Mouse (Mus musculus): ENCODE measurements around the gene Cep57. TPM values are rescaled to one million over a fixed set of nuclear protein-coding genes. Genes with fewer than 3 reads are reported as not detected.
A peak's percentile ranks its signal among the peaks of the same experiment; 100 is the strongest.

Gene Cep57
- total and polyA plus RNA-seq, 3 experiments = 26.5 to 50.6 (median 49.4) TPM

DNA sequence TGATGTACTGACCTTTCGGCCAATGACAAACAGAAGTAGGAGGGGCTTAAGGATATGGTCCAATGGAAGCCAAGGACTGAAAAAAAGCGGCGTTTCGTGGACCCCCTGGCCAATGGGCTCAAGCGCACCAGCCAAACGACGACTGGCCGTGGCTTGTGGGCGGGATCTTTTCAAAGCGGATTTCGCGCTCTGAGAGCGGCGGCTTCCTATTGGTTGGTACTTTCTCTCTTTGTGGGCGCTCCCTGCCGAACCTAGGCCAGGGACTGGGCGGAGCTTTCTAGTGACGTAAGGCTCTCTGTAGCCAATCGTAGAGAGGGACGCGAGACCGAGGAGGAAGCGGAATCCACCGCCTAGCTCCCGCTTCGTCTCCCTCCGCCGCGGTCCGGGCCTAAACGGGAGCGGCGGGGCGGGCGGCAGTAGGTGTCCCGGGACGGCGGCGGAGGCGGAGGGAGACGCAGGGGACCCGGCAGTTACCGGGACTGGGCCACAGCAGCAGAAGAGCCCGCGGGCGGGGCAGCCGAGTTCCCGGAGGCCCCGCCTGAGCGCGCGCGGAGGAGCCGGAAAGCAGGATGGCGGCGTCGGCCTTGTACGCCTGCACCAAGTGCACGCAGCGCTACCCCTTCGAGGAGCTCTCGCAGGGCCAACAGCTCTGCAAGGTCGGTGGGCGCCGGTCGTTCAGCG, 639 bp upstream of the Cep57 start, which contains the start of gene Fam76b:
TSS of gene Fam76b (plus strand) at position 311 of the 681 bp plus-strand sequence.
- dilution Hi-C loops (cut with MboI; ENCODE audit: extremely low pct_ligation_motif_present, extremely low pct_unique_long_range_greater_than_20kb, low sequenced_read_pairs) = no loop called here
- peak within 1 kb of the TSS; percentile 80 to 97 (median 91) for H3K4me3 ChIP-seq (replicated peaks in 1 of 3; ENCODE audit: low read depth in 2 of 3, low read length in 2 of 3, poor library complexity in 1 of 3)
- peak; percentile 50; the same call in 1 of the 2 replicates for TF ChIP-seq MEF2A (IDR thresholded peaks at IDR 0.05; ENCODE audit: borderline replicate concordance, low read depth, low read length)
- TF ChIP-seq MAX (IDR thresholded peaks at IDR 0.05; ENCODE audit: low read length) = no peak; the same call in 1 of the 2 replicates
- TF ChIP-seq KAT2A (IDR thresholded peaks at IDR 0.05; ENCODE audit: insufficient replicate concordance, low read length) = peak; percentile 67; the same call in 1 of the 2 replicates
- peak; percentile 67 for TF ChIP-seq NELFE (IDR thresholded peaks at IDR 0.05; ENCODE audit: low read depth, low read length)
- TF ChIP-seq NRF1 (IDR thresholded peaks at IDR 0.05; ENCODE audit: low read depth, low read length) = peak; percentile 29
- TF ChIP-seq IRF4 (IDR thresholded peaks at IDR 0.05; ENCODE audit: low read depth, low read length) = peak; percentile 51; the same call in 1 of the 2 replicates
- peak; percentile 62 for TF ChIP-seq POLR2A (IDR thresholded peaks at IDR 0.05; ENCODE audit: low read depth, low read length)
- peak; percentile 83 for TF ChIP-seq TCF12 (IDR thresholded peaks at IDR 0.05; ENCODE audit: low read depth, low read length)
- TF ChIP-seq CHD2 (IDR thresholded peaks at IDR 0.05; ENCODE audit: low read length) = peak; percentile 89
- no peak for TF ChIP-seq USF1 (IDR thresholded peaks at IDR 0.05; ENCODE audit: low read depth, low read length)
- peak; percentile 42; the same call in 1 of the 2 replicates for TF ChIP-seq ZMIZ1 (IDR thresholded peaks at IDR 0.05; ENCODE audit: low read depth, low read length)
- peak; percentile 99 for TF ChIP-seq E2F4 (IDR thresholded peaks at IDR 0.05; ENCODE audit: insufficient replicate concordance, low read depth, low read length)
- TF ChIP-seq SMC3 (IDR thresholded peaks at IDR 0.05; ENCODE audit: low read depth, low read length) = no peak
- no peak for TF ChIP-seq CHD1 (IDR thresholded peaks at IDR 0.05; ENCODE audit: low read depth, low read length)
- no peak for TF ChIP-seq MAZ (IDR thresholded peaks at IDR 0.05; ENCODE audit: low read depth, low read length)
- no peak for TF ChIP-seq RCOR1 (conservative IDR thresholded peaks at IDR 0.05; ENCODE audit: low read depth, low read length)
- TF ChIP-seq ZNF384 (IDR thresholded peaks at IDR 0.05; ENCODE audit: low read depth, low read length) = peak; percentile 89
- TF ChIP-seq JUND (conservative IDR thresholded peaks at IDR 0.05; ENCODE audit: low read depth, low read length) = no peak
- TF ChIP-seq SIN3A (IDR thresholded peaks at IDR 0.05; ENCODE audit: low read length) = 0 out of 2 replicates have a peak, but pooled peaks have one; percentile 67
- no peak for TF ChIP-seq USF2 (conservative IDR thresholded peaks at IDR 0.05; ENCODE audit: low read depth, low read length)
- no peak; the same call in 1 of the 2 replicates for TF ChIP-seq MXI1 (IDR thresholded peaks at IDR 0.05; ENCODE audit: low read depth, low read length)
- TF ChIP-seq ZC3H11A (IDR thresholded peaks at IDR 0.05; ENCODE audit: low read depth, low read length) = no peak
- no peak for TF ChIP-seq MAFK (IDR thresholded peaks at IDR 0.05; ENCODE audit: insufficient replicate concordance, low read length)
- TF ChIP-seq HCFC1 (IDR thresholded peaks at IDR 0.05; ENCODE audit: low read depth, low read length) = peak; percentile 69
- no peak for TF ChIP-seq CTCF (conservative IDR thresholded peaks at IDR 0.05 in 1 of 2, IDR thresholded peaks at IDR 0.05 in 1 of 2; ENCODE audit: low read depth in 2 of 2, low read length in 2 of 2)
- no peak for TF ChIP-seq ETS1 (conservative IDR thresholded peaks at IDR 0.05; ENCODE audit: low read depth, low read length)
- TF ChIP-seq UBTF (IDR thresholded peaks at IDR 0.05; ENCODE audit: low read depth, low read length) = peak; percentile 68
- peak; percentile 76; the same call in 1 of the 2 replicates for TF ChIP-seq ELF1 (IDR thresholded peaks at IDR 0.05; ENCODE audit: low read depth, low read length)
- TF ChIP-seq MYC (IDR thresholded peaks at IDR 0.05; ENCODE audit: low read depth, low read length) = no peak
- no peak for TF ChIP-seq EP300 (IDR thresholded peaks at IDR 0.05; ENCODE audit: low read length)
- TF ChIP-seq POLR2AphosphoS2 (IDR thresholded peaks at IDR 0.05; ENCODE audit: low read depth, low read length) = no peak
- TF ChIP-seq ZKSCAN1 (IDR thresholded peaks at IDR 0.05; ENCODE audit: borderline replicate concordance, low read depth, low read length) = no peak
- H3K9ac ChIP-seq (ENCODE audit: insufficient read depth, low read depth) = peak within 1 kb of the TSS; percentile 97
- H3K79me2 ChIP-seq (replicated peaks; ENCODE audit: control insufficient read depth, extremely low read depth, insufficient read depth, poor library complexity, severe bottlenecking) = peaks cover 45% of the 10 kb centered on the region
- peak; percentile 100 for DNase-seq (ENCODE audit: extremely low read depth)
- H3K4me2 ChIP-seq (ENCODE audit: insufficient read depth, low read depth, poor library complexity, severe bottlenecking) = peak within 1 kb of the TSS; percentile 86
- H3K9me3 ChIP-seq (replicated peaks; ENCODE audit: low read length) = no peaks in the 10 kb centered on the region
- H3K36me3 ChIP-seq (replicated peaks in 1 of 2; ENCODE audit: control insufficient read depth in 1 of 2, insufficient read depth in 1 of 2, low read length in 1 of 2) = peaks cover 15 to 33% of the 10 kb centered on the region in 2 experiments
- in situ Hi-C loops (cut with MboI; ENCODE audit: low pct_ligation_motif_present, low pct_unique_long_range_greater_than_20kb, low sequenced_read_pairs) = no loop called here
- peak within 1 kb of the TSS; percentile 57 for H3K27ac ChIP-seq (ENCODE audit: insufficient read depth, low read depth)
- no peaks in the 10 kb centered on the region for H3K27me3 ChIP-seq (replicated peaks)
- peaks cover 6 to 47% of the 10 kb centered on the region in 2 experiments for H3K4me1 ChIP-seq (ENCODE audit: control insufficient read depth in 1 of 2, insufficient read depth in 2 of 2)
